Mouse (Mus musculus): ENCODE data around the gene Micu1.
"Not testable (repeated sequence)": the region's sequence is repeated elsewhere in the genome, so short reads cannot be mapped to it uniquely, and the experiment has no call there.

Gene Micu1

GRCm38 (mm10) chr10:59702207-59703032 lies at the start of gene Micu1:
Gene Micu1, plus strand, starts transcription at chr10:59702477.
- DNase-seq (ENCODE audit: low spot score): peak; percentile 98

GRCm38 (mm10) chr10:59656799-59657198 lies 45.5 kb upstream of the Micu1 start:
- DNase-seq (ENCODE audit: low spot score): no peak

- no peak for DNase-seq (ENCODE audit: low spot score)
Measured at GRCm38 (mm10) chr10:59664765-59665164, 37.5 kb upstream of the Micu1 start.

- no peak for DNase-seq (ENCODE audit: low spot score)
Measured at GRCm38 (mm10) chr10:59665503-59666291, 36.6 kb upstream of the Micu1 start.

- DNase-seq (ENCODE audit: low spot score): no peak
Measured at GRCm38 (mm10) chr10:59667377-59667776, 34.9 kb upstream of the Micu1 start.

GRCm38 (mm10) chr10:59668491-59668890 lies 33.8 kb upstream of the Micu1 start:
- DNase-seq (ENCODE audit: low spot score): no peak

- DNase-seq (ENCODE audit: low spot score): no peak
Measured at GRCm38 (mm10) chr10:59677836-59678235, 24.4 kb upstream of the Micu1 start.

GRCm38 (mm10) chr10:59679189-59679588 lies 23.1 kb upstream of the Micu1 start:
- DNase-seq (ENCODE audit: low spot score): no peak

- not testable (repeated sequence) for DNase-seq (ENCODE audit: low spot score)
Measured at GRCm38 (mm10) chr10:59685586-59685985, 16.7 kb upstream of the Micu1 start.

- no peak for DNase-seq (ENCODE audit: low spot score)
Measured at GRCm38 (mm10) chr10:59687126-59687525, 15.2 kb upstream of the Micu1 start.

- DNase-seq (ENCODE audit: low spot score): no peak
Measured at GRCm38 (mm10) chr10:59689836-59690235, 12.4 kb upstream of the Micu1 start.

- no peak for DNase-seq (ENCODE audit: low spot score)
Measured at GRCm38 (mm10) chr10:59692441-59692840, 9.8 kb upstream of the Micu1 start.

- DNase-seq (ENCODE audit: low spot score): no peak
Measured at GRCm38 (mm10) chr10:59694104-59694503, 8.2 kb upstream of the Micu1 start.

- no peak for DNase-seq (ENCODE audit: low spot score)
Measured at GRCm38 (mm10) chr10:59699516-59699915, 2.8 kb upstream of the Micu1 start.

GRCm38 (mm10) chr10:59701805-59702204 lies 472 bp upstream of the Micu1 start:
- DNase-seq (ENCODE audit: low spot score): no peak

- DNase-seq (ENCODE audit: low spot score): peak; percentile 31
Measured at GRCm38 (mm10) chr10:59703060-59703760, 933 bp downstream of the Micu1 start.

GRCm38 (mm10) chr10:59706991-59707546 lies 4.8 kb downstream of the Micu1 start:
- DNase-seq (ENCODE audit: low spot score): no peak

- no peak for DNase-seq (ENCODE audit: low spot score)
Measured at GRCm38 (mm10) chr10:59707595-59707994, 5.3 kb downstream of the Micu1 start.

GRCm38 (mm10) chr10:59709281-59709680 lies 7.0 kb downstream of the Micu1 start:
- no peak for DNase-seq (ENCODE audit: low spot score)

GRCm38 (mm10) chr10:59710246-59710645 lies 8.0 kb downstream of the Micu1 start:
- no peak for DNase-seq (ENCODE audit: low spot score)

- DNase-seq (ENCODE audit: low spot score): no peak
Measured at GRCm38 (mm10) chr10:59712062-59712461, 9.8 kb downstream of the Micu1 start.

GRCm38 (mm10) chr10:59720017-59720416 lies 17.7 kb downstream of the Micu1 start:
- DNase-seq (ENCODE audit: low spot score): no peak

Data from embryo, embryonic 10.5 days (tissue).